Mouse (Mus musculus) heart, adult 2 months (tissue): ENCODE measurements around the gene Rbfox2.

ENCODE experiments used
- CTCF ChIP-seq: fragments of 200-600 bp; IDR thresholded peaks from 2 replicates; pipeline ENCODE4 v1.8.1; 2022; ENCODE audit warnings: antibody characterized with exemption, mild to moderate bottlenecking, moderate library complexity
- EP300 ChIP-seq: fragments of 200-500 bp; IDR thresholded peaks from 2 replicates; pipeline ENCODE4 v1.6.1; 2011; ENCODE audit warnings: low read depth, low read length, control low read depth; ENCODE audit not compliant: insufficient read depth
- POLR2A ChIP-seq: fragments of 200-500 bp; IDR thresholded peaks from 2 replicates; pipeline ENCODE4 v1.6.1; 2011; ENCODE audit warnings: mild to moderate bottlenecking, low read depth, low read length, control low read depth; ENCODE audit not compliant: insufficient read depth

GRCm38 (mm10) chr15:77079256-77079822 lies 227.5 kb downstream of the Rbfox2 start:
- TF ChIP-seq CTCF, result no peak
- no peak for TF ChIP-seq POLR2A
- no peak for TF ChIP-seq EP300
